Mouse (Mus musculus): ENCODE measurements around the gene Rrp1b. TPM values are rescaled to one million over a fixed set of nuclear protein-coding genes. Genes with fewer than 3 reads are reported as not detected.

The Rrp1b gene
- polyA plus RNA-seq, 1 experiment: 17.3 TPM

DNA sequence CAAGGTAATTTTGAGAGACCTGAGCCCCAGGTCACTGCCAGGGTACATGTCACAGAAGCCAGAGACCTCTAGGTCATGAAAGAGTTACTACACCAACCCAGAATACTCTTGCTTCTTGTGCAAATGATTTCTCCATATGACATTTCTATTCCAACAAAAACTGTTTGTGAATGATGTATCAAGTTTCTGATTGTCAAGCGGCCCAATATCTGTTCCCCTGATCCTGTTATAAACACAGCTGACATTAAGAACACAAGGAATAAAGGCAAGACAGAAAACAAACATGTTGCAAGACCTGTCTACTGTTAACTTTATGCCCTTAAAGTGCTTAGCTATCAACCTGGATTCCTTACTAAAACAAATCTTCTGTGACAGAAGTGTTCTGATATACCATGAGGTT lies 37.5 kb upstream of the Rrp1b start:
- WGBS: 93% methylated on average over 1 of the region's 1 CpGs
- TF ChIP-seq CTCF (IDR thresholded peaks at IDR 0.05; ENCODE audit: borderline replicate concordance, insufficient read depth, low read depth, low read length) (no peak), POLR2A (IDR thresholded peaks at IDR 0.05; ENCODE audit: borderline replicate concordance, insufficient read depth, low read length) (no peak)
- Histone ChIP-seq H3K27ac (ENCODE audit: insufficient read depth, low read length) (no peak overlapping the region), H3K4me1 (ENCODE audit: control insufficient read depth, insufficient read depth, low read length) (no peaks in the 10 kb centered on the region), H3K4me3 (replicated peaks; ENCODE audit: insufficient read depth, low read depth, low read length) (no peak overlapping the region), H3K27me3 (ENCODE audit: control insufficient read depth, insufficient read depth, low read length) (no peaks in the 10 kb centered on the region)
- no peak for DNase-seq

DNA sequence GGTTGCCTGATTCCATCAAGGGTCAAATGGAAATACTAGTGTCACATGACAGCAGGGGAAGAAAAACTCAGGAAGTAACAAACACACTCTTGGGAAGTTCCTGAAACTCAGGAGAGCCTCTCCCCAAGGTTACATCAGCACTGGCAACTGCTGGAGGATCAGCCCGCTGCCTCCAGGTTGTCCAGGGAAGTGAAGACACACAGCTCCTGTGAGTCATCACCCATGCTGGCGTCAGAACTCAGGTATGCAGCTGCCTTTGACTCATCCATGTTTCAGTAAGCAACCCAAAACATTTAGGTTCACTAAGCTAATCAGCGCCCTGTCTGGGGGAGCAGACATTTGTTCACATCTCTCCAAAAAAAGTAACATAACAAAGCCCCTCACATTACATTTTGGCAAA lies 32.6 kb upstream of the Rrp1b start:
- TF ChIP-seq POLR2A (IDR thresholded peaks at IDR 0.05; ENCODE audit: borderline replicate concordance, insufficient read depth, low read length): no peak
- no peak for TF ChIP-seq CTCF (IDR thresholded peaks at IDR 0.05; ENCODE audit: borderline replicate concordance, insufficient read depth, low read depth, low read length)
- no peaks in the 10 kb centered on the region for H3K27me3 ChIP-seq (ENCODE audit: control insufficient read depth, insufficient read depth, low read length)
- 87% methylated on average over 3 of the region's 3 CpGs for WGBS

DNA sequence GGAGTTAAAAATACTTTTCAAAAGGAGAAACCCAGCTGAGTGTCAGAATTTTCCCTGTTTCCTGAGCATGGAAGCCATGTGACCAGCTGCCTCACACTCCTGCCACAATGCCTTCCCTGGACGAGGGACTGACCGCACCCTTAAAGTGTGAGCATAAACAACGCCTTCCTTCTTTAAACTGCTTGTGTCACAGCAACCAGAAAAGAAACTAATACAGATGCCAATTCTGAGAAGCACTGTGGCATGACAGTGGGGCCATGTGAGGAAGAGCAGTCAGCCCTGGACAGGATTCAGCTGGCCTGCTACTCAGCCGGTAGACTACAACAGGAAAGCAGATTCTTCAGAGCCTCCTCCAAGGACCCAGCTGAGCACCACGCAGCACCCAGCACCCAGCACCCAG lies 29.1 kb upstream of the Rrp1b start:
- no peak overlapping the region for H3K27ac ChIP-seq (ENCODE audit: insufficient read depth, low read length)
- no peak overlapping the region for H3K4me3 ChIP-seq (replicated peaks; ENCODE audit: insufficient read depth, low read depth, low read length)
- DNase-seq: no peak
- TF ChIP-seq CTCF (IDR thresholded peaks at IDR 0.05; ENCODE audit: borderline replicate concordance, insufficient read depth, low read depth, low read length): no peak
- TF ChIP-seq POLR2A (IDR thresholded peaks at IDR 0.05; ENCODE audit: borderline replicate concordance, insufficient read depth, low read length): no peak
- no peaks in the 10 kb centered on the region; the same call in 1 of the 2 replicates for H3K27me3 ChIP-seq (ENCODE audit: control insufficient read depth, insufficient read depth, low read length)
- 62% methylated on average over 5 of the region's 5 CpGs for WGBS
- no peaks in the 10 kb centered on the region for H3K4me1 ChIP-seq (ENCODE audit: control insufficient read depth, insufficient read depth, low read length)

More for the DNA sequence above, 32.6 kb upstream of the Rrp1b start:
- no peak for DNase-seq
- H3K4me1 ChIP-seq (ENCODE audit: control insufficient read depth, insufficient read depth, low read length): no peaks in the 10 kb centered on the region
- H3K4me3 ChIP-seq (replicated peaks; ENCODE audit: insufficient read depth, low read depth, low read length): no peak overlapping the region
- no peak overlapping the region for H3K27ac ChIP-seq (ENCODE audit: insufficient read depth, low read length)

DNA sequence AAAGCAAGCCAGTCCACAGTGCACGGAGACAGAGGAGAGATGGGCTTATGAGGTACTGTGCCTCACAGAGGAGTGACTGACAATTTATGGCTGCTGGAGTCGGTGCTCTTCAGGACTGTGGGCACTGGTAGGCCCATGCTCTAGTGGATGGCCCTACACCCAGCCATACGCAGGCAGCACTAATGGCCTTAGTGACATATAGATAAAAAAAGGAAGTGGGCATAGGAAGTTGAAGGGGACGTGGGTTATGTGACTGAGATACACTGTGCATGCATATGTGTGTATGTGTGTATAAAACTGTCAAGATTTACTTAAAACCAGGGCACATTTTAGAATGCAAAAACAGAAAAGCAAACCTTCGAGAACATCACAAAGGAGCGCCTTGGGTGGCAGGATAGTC lies 24.2 kb upstream of the Rrp1b start:
- WGBS: 79% methylated on average over 6 of the region's 6 CpGs
- no peak overlapping the region for H3K4me3 ChIP-seq (replicated peaks; ENCODE audit: insufficient read depth, low read depth, low read length)
- no peaks in the 10 kb centered on the region for H3K4me1 ChIP-seq (ENCODE audit: control insufficient read depth, insufficient read depth, low read length)
- DNase-seq: no peak
- H3K27ac ChIP-seq (ENCODE audit: insufficient read depth, low read length): no peak overlapping the region
- TF ChIP-seq POLR2A (IDR thresholded peaks at IDR 0.05; ENCODE audit: borderline replicate concordance, insufficient read depth, low read length) (no peak), CTCF (IDR thresholded peaks at IDR 0.05; ENCODE audit: borderline replicate concordance, insufficient read depth, low read depth, low read length) (no peak)
- no peaks in the 10 kb centered on the region; the same call in 1 of the 2 replicates for H3K27me3 ChIP-seq (ENCODE audit: control insufficient read depth, insufficient read depth, low read length)

DNA sequence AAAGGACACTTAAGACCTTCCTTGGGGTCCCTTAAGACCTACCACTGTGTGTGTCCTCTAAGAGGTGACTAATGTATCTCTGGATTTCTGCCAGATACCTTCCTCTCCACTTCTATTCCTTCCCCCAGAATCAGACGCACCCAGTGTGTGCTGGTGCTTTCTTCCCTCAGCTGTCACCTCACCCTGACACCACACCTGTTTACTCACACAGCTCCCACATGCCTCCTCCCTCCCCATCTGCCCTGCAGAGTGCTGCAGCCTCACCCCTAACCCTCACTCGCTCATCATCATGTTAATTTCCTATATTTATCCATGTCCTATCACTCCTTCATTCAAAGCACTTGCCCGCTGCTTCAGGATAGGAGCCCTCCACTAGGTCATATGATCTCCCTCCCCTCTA lies 23.6 kb upstream of the Rrp1b start:
- TF ChIP-seq CTCF (IDR thresholded peaks at IDR 0.05; ENCODE audit: borderline replicate concordance, insufficient read depth, low read depth, low read length) (no peak), POLR2A (IDR thresholded peaks at IDR 0.05; ENCODE audit: borderline replicate concordance, insufficient read depth, low read length) (no peak)
- Histone ChIP-seq H3K27me3 (ENCODE audit: control insufficient read depth, insufficient read depth, low read length) (no peaks in the 10 kb centered on the region; the same call in 1 of the 2 replicates), H3K27ac (ENCODE audit: insufficient read depth, low read length) (no peak overlapping the region), H3K4me1 (ENCODE audit: control insufficient read depth, insufficient read depth, low read length) (no peaks in the 10 kb centered on the region), H3K4me3 (replicated peaks; ENCODE audit: insufficient read depth, low read depth, low read length) (no peak overlapping the region)
- no peak for DNase-seq
- WGBS: 63% methylated on average over 3 of the region's 3 CpGs

DNA sequence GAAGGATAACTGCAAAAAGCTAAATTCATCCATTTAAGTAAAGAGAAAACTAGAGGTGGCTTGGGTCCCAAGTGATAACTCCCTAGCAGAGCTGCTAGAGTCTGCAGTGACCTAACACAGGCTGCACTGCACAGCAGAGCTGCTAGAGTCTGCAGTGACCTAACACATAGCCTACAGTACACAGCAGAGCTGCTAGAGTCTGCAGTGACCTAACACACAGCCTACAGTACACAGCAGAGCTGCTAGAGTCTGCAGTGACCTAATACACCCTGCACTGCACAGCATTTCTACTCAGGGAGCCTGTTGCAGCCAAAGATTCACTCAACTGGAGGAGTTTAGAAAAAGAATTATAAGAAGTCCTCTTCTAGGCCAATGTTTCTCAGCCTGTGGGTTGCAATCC lies 22.2 kb upstream of the Rrp1b start:
- no peak for DNase-seq
- H3K4me1 ChIP-seq (ENCODE audit: control insufficient read depth, insufficient read depth, low read length): no peaks in the 10 kb centered on the region
- no peaks in the 10 kb centered on the region; the same call in 1 of the 2 replicates for H3K27me3 ChIP-seq (ENCODE audit: control insufficient read depth, insufficient read depth, low read length)
- TF ChIP-seq POLR2A (IDR thresholded peaks at IDR 0.05; ENCODE audit: borderline replicate concordance, insufficient read depth, low read length) (no peak), CTCF (IDR thresholded peaks at IDR 0.05; ENCODE audit: borderline replicate concordance, insufficient read depth, low read depth, low read length) (no peak)
- no peak overlapping the region for H3K27ac ChIP-seq (ENCODE audit: insufficient read depth, low read length)
- H3K4me3 ChIP-seq (replicated peaks; ENCODE audit: insufficient read depth, low read depth, low read length): no peak overlapping the region

DNA sequence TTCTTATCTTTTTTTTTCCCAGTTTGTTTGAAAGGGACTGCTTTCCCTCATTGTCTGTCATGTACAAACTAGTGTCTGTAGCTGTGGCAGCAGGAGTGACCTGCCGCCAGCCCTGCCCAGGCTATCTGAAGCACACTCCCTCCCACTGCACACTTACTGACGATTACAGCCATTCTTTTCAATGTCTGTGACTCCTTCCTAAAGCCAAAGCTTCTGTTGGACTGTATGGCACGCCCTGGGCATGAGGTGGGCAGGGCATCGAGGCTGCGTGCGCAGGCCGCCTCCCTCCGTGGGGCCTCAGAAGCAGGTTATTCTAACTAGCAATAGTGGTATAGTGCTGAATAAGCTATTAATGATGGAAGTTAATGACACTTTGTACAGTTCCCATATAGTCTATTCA lies 19.4 kb upstream of the Rrp1b start:
- H3K27me3 ChIP-seq (ENCODE audit: control insufficient read depth, insufficient read depth, low read length): no peaks in the 10 kb centered on the region; the same call in 1 of the 2 replicates
- no peak overlapping the region for H3K27ac ChIP-seq (ENCODE audit: insufficient read depth, low read length)
- no peak overlapping the region for H3K4me3 ChIP-seq (replicated peaks; ENCODE audit: insufficient read depth, low read depth, low read length)
- WGBS: 88% methylated on average over 8 of the region's 8 CpGs
- no peak for DNase-seq
- no peak for TF ChIP-seq CTCF (IDR thresholded peaks at IDR 0.05; ENCODE audit: borderline replicate concordance, insufficient read depth, low read depth, low read length)
- TF ChIP-seq POLR2A (IDR thresholded peaks at IDR 0.05; ENCODE audit: borderline replicate concordance, insufficient read depth, low read length): no peak
- no peaks in the 10 kb centered on the region for H3K4me1 ChIP-seq (ENCODE audit: control insufficient read depth, insufficient read depth, low read length)

DNA sequence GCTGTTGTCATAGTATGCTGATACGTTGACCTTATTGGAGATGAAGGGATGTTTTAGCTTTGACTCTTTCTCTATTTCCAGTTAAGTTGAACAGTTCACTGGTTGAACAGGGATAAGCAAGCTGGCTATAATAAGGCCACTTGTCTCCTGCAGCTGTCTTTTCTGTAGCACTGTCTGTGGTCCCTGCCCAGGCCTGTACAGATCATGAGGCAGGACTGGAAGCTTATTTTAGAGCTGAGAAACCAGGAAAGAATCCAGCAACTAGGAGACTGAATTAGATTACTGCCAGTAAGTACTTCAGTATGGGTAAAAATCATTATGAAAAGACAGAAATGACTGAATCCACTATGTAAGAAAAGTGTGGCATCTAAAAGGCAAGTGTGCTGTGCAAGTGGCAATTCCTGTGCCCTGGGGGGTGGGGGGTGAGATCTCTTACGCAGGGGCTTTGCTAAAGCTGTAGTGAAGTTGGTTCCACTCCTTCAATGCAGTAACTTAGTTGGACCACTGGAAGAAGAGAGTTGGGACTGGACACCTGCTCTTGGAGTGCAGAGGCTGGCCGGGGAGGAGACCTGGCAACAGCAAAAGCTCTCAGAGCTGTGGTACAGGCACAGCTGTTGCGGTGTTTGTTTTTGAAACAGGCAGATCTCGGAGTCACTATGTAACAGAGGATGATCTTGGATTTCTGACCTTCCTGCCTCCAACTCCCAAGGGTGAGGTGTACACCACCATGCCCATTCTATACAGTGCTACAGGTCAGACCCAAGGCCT lies 17.6 kb upstream of the Rrp1b start:
- 66% methylated on average over 5 of the region's 5 CpGs for whole genome bisulfite sequencing
- no peak for DNase-seq
- no peak overlapping the region for H3K27ac ChIP-seq (ENCODE audit: insufficient read depth, low read length)
- TF ChIP-seq CTCF (IDR thresholded peaks at IDR 0.05; ENCODE audit: borderline replicate concordance, insufficient read depth, low read depth, low read length) (no peak), POLR2A (IDR thresholded peaks at IDR 0.05; ENCODE audit: borderline replicate concordance, insufficient read depth, low read length) (no peak)
- no peaks in the 10 kb centered on the region for H3K4me1 ChIP-seq (ENCODE audit: control insufficient read depth, insufficient read depth, low read length)
- H3K4me3 ChIP-seq (replicated peaks; ENCODE audit: insufficient read depth, low read depth, low read length): no peak overlapping the region
- H3K27me3 ChIP-seq (ENCODE audit: control insufficient read depth, insufficient read depth, low read length): no peaks in the 10 kb centered on the region; the same call in 1 of the 2 replicates

Data from cerebellum, adult 2 months (tissue).